Mouse (Mus musculus) limb, embryonic 14.5 days (tissue): Measurements from ENCODE around the gene Fbxo31. TPM values are rescaled to one million over a fixed set of nuclear protein-coding genes. Genes with fewer than 3 reads are reported as not detected.

Source experiments
- ATAC-seq: fragments of 200-750 bp; cut with Nextera tagmentation; 2 replicates; pipeline ENCODE4 v1.8.0; 2017; ENCODE audit warnings: low read depth, moderate number of reproducible peaks, moderate TSS enrichment; ENCODE audit not compliant: low FRiP score
- DNase-seq: peaks from one replicate; pipeline ENCODE4 v3.0.0-alpha.2; 2015; ENCODE audit warnings: low spot score
- H3K27ac ChIP-seq: fragments of 300-500 bp; sonication (generic); replicated peaks from 2 replicates; pipeline ENCODE4 v1.5.1; 2014; ENCODE audit warnings: low read depth, mild to moderate bottlenecking, low read length, moderate library complexity, mixed read lengths
- H3K27me3 ChIP-seq: fragments of 300-500 bp; sonication (generic); 2 replicates; pipeline ENCODE4 v1.6.1; 2014; ENCODE audit warnings: low read length, mixed read lengths; ENCODE audit not compliant: control insufficient read depth, insufficient read depth
- H3K36me3 ChIP-seq: fragments of 300-500 bp; sonication (generic); 2 replicates; pipeline ENCODE4 v1.6.1; 2014; ENCODE audit warnings: mild to moderate bottlenecking, low read length, moderate library complexity, mixed read lengths; ENCODE audit not compliant: control insufficient read depth, insufficient read depth
- H3K4me1 ChIP-seq: fragments of 300-500 bp; sonication (generic); 2 replicates; pipeline ENCODE4 v1.6.1; 2014; ENCODE audit warnings: antibody characterized with exemption, low read length, mixed read lengths; ENCODE audit not compliant: control insufficient read depth, insufficient read depth
- H3K4me2 ChIP-seq: fragments of 300-500 bp; sonication (generic); replicated peaks from 2 replicates; pipeline ENCODE4 v1.6.1; 2014; ENCODE audit warnings: low read depth, mild to moderate bottlenecking, low read length, moderate library complexity; ENCODE audit not compliant: severe bottlenecking
- H3K4me3 ChIP-seq: fragments of 300-500 bp; sonication (generic); replicated peaks from 2 replicates; pipeline ENCODE4 v1.5.1; 2014; ENCODE audit warnings: low read length
- H3K9ac ChIP-seq: fragments of 300-500 bp; sonication (generic); 2 replicates; pipeline ENCODE4 v1.6.1; 2014; ENCODE audit warnings: mild to moderate bottlenecking, low read depth, low read length, moderate library complexity; ENCODE audit not compliant: severe bottlenecking
- H3K9me3 ChIP-seq: fragments of 300-500 bp; sonication (generic); 2 replicates; pipeline ENCODE4 v1.6.1; 2016; ENCODE audit warnings: low read length; ENCODE audit not compliant: control insufficient read depth
- POLR2A ChIP-seq: fragments of 200-500 bp; IDR thresholded peaks from 2 replicates; pipeline ENCODE4 v1.8.0; 2012; ENCODE audit warnings: inconsistent platforms, mild to moderate bottlenecking, moderate library complexity, borderline replicate concordance; ENCODE audit not compliant: insufficient read depth, insufficient read length; ENCODE audit errors: extremely low read depth
- WGBS: fragments of 180-500 bp; shearing (Covaris S2); extraction: QIAGEN DNeasy Blood & Tissue Kit; methylation state at CpG from one replicate; pipeline ENCODE4 v1.1.7; 2014; 5-methylcytosine and 5-hydroxymethylcytosine counted together
- polyA plus RNA-seq, 2 experiments: library from polyadenylated mRNA; depleted of rRNA in 1 of 2; stranded (reverse) in 1 of 2; unstranded in 1 of 2; fragments of >200 nt; fragmentation: Nextera tagmentation in 1 of 2; extraction: Ambion mirVana in 1 of 2; gene quantifications; 2 replicates each; pipeline versions ENCODE4 v1.2.1 to v1.2.3; 2012 to 2014

The Fbxo31 gene
- polyA plus RNA-seq, 2 experiments: 19.1 to 21.5 TPM

DNA sequence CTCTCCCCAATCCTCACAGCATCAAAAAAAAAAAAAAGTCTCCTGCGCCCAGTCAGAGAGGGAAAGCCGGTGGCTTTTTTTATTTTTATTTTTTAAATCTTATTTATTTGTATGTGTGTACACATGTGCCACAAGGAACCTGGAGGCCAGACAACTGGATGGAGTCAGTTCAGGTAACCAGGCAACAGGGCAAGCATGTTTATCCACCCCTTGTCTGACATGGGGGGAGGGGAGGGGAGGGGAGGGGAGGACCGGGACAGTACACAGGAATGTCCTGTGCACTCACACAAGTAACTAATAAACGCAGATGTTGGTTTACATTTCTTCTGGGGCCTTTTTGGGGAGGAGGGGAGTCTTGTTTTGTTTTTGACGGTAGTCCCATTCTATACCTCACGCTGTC lies 14.9 kb downstream of the Fbxo31 start:
- Histone ChIP-seq H3K9me3 (no peaks in the 10 kb centered on the region), H3K27me3 (no peaks in the 10 kb centered on the region), H3K36me3 (peaks cover 23% of the 10 kb centered on the region), H3K9ac (no peak overlapping the region), H3K4me3 (no peak overlapping the region), H3K27ac (no peak overlapping the region), H3K4me1 (no peaks in the 10 kb centered on the region), H3K4me2 (no peak overlapping the region)
- ATAC-seq: no peak
- TF ChIP-seq POLR2A: no peak
- no peak for DNase-seq
- 80% methylated on average over 6 of the region's 6 CpGs for WGBS

DNA sequence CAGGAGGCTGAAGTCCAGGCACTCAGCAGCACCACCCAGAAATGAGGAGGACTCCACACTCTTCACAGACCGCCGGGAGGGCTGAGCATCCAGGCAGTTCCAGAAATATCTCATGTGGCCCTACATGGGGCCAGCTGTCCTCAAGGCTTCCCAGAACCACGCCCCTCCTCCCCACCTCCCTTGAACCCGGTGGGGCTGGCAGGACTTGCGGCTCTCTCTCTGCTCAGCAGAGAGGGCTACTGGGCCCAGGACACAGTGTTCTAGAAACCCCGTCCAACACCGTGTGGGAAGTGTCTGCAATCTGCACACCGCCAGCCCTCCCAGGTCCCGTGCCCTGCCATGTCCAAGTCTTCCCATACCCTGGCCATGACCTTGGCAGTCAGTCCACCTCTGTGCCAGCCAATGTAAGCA lies 15.7 kb downstream of the Fbxo31 start:
- TF ChIP-seq POLR2A: no peak
- Histone ChIP-seq H3K4me1 (no peaks in the 10 kb centered on the region), H3K27ac (no peak overlapping the region), H3K27me3 (no peaks in the 10 kb centered on the region), H3K4me2 (no peak overlapping the region), H3K9ac (no peak overlapping the region), H3K36me3 (peaks cover 29% of the 10 kb centered on the region), H3K9me3 (no peaks in the 10 kb centered on the region), H3K4me3 (no peak overlapping the region)
- DNase-seq (no peak), ATAC-seq (no peak)
- 84% methylated on average over 9 of the region's 9 CpGs for WGBS

DNA sequence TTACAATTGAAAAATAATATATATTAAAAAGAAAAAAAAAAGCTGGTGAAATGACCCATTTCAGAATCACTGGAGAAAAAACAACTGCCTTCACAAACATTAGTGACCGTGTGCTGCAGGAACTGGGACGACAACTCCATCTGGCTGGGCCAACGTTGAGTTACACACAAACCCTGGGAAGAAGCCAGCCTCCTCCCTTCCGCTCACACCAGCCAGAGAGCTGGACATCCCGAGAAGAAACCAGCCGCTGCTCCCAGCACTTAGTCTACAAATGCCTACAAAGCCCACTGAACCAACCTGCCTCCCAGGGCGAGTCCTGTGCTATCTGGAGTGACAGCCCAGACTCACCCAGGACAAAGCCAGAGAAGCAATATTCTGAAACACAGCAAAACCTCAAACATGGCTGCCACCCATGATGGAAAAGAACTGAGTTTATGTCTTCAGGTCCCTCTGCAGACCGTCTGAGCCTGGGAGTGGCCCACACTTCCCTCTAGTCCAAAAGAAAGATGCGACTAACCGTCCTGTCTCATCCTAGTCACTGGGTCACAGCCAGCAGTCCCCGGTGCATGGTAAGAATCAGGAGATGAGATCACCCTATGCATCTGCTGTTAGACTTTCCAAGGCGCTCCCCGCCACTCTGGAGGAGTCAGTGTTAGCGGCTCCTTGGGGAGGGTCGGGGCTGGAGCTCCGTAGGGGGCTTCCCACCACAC lies 16.8 kb downstream of the Fbxo31 start:
- Histone ChIP-seq H3K36me3 (peaks cover 32% of the 10 kb centered on the region), H3K9me3 (no peaks in the 10 kb centered on the region), H3K27me3 (no peaks in the 10 kb centered on the region), H3K9ac (no peak overlapping the region), H3K4me1 (no peaks in the 10 kb centered on the region), H3K4me3 (no peak overlapping the region), H3K27ac (no peak overlapping the region), H3K4me2 (no peak overlapping the region)
- no peak for TF ChIP-seq POLR2A
- ATAC-seq (no peak), DNase-seq (no peak)
- 91% methylated on average over 14 of the region's 16 CpGs for WGBS

DNA sequence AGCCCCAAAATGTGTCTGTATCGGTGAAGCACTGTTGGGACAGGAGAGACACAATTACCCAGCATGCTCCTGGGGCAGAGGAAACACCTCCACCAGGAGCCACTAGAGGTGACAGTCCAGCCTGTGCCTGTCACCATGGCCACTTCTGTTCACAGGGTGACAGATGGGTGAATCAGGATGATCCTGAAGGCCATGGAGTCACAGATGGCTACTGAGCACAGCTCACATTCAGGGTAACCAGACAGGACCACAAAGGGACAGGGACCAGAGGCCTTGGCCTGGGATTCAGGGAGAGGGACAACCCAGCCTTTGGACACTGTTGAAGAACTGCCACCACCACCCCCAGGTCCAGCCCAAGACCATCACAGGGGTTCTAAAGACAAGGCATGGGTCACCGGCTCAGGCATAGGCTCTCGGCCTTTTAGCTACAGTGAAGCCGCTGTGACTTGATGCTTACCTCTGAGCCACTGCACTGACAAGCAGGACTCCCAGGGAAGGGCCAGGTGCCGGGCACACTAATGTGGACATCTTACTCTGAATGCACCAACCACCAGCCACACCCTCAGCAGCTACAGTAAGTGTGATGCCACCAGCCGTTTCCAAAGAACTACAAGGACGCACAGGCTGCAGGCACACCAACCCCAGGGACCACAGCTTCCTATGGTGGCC lies 18.0 kb downstream of the Fbxo31 start:
- Histone ChIP-seq H3K4me3 (no peak overlapping the region), H3K9me3 (no peaks in the 10 kb centered on the region), H3K27me3 (no peaks in the 10 kb centered on the region), H3K27ac (no peak overlapping the region), H3K36me3 (peaks cover 37% of the 10 kb centered on the region), H3K9ac (no peak overlapping the region), H3K4me1 (no peaks in the 10 kb centered on the region), H3K4me2 (no peak overlapping the region)
- TF ChIP-seq POLR2A: no peak
- ATAC-seq (no peak), DNase-seq (no peak)
- WGBS: 94% methylated on average over 7 of the region's 7 CpGs

DNA sequence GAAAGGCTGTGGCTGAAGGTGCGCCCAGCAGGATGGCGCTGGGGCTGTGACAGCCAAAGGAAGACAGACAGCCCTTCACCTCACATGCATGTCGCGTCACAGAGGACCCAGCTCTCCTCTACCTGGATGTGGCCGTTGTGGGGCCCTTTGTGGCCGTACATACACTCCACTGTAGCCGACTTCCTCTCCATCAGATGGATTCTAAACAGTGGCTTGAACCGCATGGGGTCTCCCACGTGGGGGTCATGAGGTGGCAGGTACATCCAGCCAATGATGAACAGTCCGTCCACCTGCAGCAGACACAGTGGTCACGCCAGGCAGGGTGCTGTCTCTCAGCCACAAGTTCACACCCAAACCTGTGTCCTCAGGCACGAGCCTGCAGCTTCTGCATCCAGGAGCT lies 18.8 kb downstream of the Fbxo31 start:
- 92% methylated on average over 9 of the region's 12 CpGs for WGBS
- TF ChIP-seq POLR2A: no peak
- no peak overlapping the region for H3K4me3 ChIP-seq
- no peak overlapping the region for H3K9ac ChIP-seq
- no peaks in the 10 kb centered on the region for H3K27me3 ChIP-seq
- no peaks in the 10 kb centered on the region for H3K4me1 ChIP-seq
- no peaks in the 10 kb centered on the region for H3K9me3 ChIP-seq
- H3K36me3 ChIP-seq: peaks cover 40% of the 10 kb centered on the region
- ATAC-seq (no peak), DNase-seq (no peak)
- no peak overlapping the region for H3K4me2 ChIP-seq
- no peak overlapping the region for H3K27ac ChIP-seq

DNA sequence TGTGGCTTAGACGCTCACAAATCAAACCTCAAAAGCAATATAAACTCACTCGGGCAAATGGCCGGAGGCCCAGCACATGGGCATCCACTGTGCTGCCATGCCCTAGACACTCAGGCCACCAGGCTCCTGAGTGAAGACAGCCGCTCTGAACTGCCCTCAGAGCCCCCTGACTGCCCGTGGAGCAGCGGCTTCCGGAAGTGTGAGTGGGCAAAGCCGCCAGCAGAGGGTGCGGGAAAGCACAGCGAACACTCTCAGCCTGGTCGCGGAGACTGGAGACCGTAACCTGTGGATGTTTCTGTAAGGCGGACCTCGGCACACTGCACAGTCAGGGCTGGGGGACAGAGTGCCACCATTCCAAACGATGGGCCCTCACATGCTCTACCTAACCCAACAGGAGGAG lies 20.1 kb downstream of the Fbxo31 start:
- Histone ChIP-seq H3K4me1 (no peaks in the 10 kb centered on the region), H3K9me3 (no peaks in the 10 kb centered on the region), H3K36me3 (peaks cover 45% of the 10 kb centered on the region), H3K9ac (no peak overlapping the region), H3K4me2 (no peak overlapping the region), H3K4me3 (no peak overlapping the region), H3K27ac (no peak overlapping the region), H3K27me3 (no peaks in the 10 kb centered on the region)
- WGBS: 85% methylated on average over 16 of the region's 16 CpGs
- no peak for ATAC-seq
- no peak for TF ChIP-seq POLR2A
- no peak for DNase-seq
